ENCODE assay signal across 51 mouse cellular contexts in the genomic region with DNA sequence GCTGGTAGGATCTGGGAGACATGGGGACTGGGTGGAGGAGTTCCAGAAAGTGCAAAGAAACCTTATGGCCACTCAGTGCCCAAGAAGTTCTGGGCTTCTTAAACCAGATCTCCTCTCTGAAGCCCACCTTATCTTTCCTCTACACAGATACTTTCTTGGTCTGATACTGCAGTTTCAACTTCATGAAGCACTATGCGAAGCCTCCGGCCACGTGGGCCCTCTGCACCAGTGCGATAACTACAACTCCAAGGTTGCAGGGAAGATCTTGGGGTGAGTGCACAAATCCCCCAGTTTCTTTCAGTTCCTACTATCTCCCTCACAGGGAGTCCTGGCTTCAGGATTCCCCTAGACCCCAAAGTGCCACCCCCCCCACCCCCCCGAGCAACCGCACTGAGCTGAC. TPM values are rescaled to one million over a fixed set of nuclear protein-coding genes. Genes with fewer than 3 reads are reported as not detected.
"Had no signal": no experiment of that assay in that cellular context is flagged by ENCODE, and none has a peak within 500 bp of the region (broad histone marks: within the 10 kb centered on the region; RNA-seq: fewer than 3 reads in every experiment).

No protein-coding gene starts in this region.

- H3K9me3 ChIP-seq: heart, embryonic 10.5 days; heart, embryonic 12.5 days; heart, embryonic 13.5 days; heart, embryonic 15.5 days; hindbrain, embryonic 10.5 days; hindbrain, embryonic 12.5 days; hindbrain, embryonic 13.5 days; hindbrain, embryonic 15.5 days; intestine, embryonic 15.5 days; kidney, embryonic 15.5 days had no signal

- H3K9ac ChIP-seq: heart, embryonic 12.5 days; heart, embryonic 13.5 days; heart, embryonic 15.5 days; hindbrain, embryonic 12.5 days; hindbrain, embryonic 13.5 days; hindbrain, embryonic 14.5 days; hindbrain, embryonic 15.5 days; intestine, embryonic 15.5 days; kidney, embryonic 15.5 days had no signal

- H3K4me3 ChIP-seq: heart, embryonic 10.5 days; heart, embryonic 12.5 days; heart, embryonic 13.5 days; heart, embryonic 15.5 days; hindbrain, embryonic 10.5 days; hindbrain, embryonic 12.5 days; hindbrain, embryonic 13.5 days; hindbrain, embryonic 15.5 days; intestine, embryonic 15.5 days; kidney, embryonic 15.5 days; layer of hippocampus, adult 2 months; left cerebral cortex, adult 2 months had no signal

- H3K27ac ChIP-seq: heart, embryonic 10.5 days; heart, embryonic 13.5 days; heart, embryonic 15.5 days; hindbrain, embryonic 10.5 days; hindbrain, embryonic 12.5 days; hindbrain, embryonic 13.5 days; hindbrain, embryonic 14.5 days; hindbrain, embryonic 15.5 days; hindbrain, postnatal 0 days; intestine, embryonic 15.5 days; kidney, embryonic 15.5 days; kidney, postnatal 0 days; layer of hippocampus, adult 2 months; left cerebral cortex, adult 2 months had no signal

- DNase-seq: heart, postnatal 10 days; heart, postnatal 14 days; heart, postnatal 36 days; heart, postnatal 4 days; kidney, adult 11 months; kidney, adult 18-20 months; kidney, adult 2 months; kidney, adult 8-10 months; kidney, adult 9 months; kidney, postnatal 10 days; kidney, postnatal 14 days; kidney, postnatal 25 days; kidney, postnatal 36 days; kidney, postnatal 4 days; layer of hippocampus, adult 9-11 months; layer of hippocampus, postnatal 36 days had no signal

- H3K27me3 ChIP-seq: heart, embryonic 12.5 days; heart, embryonic 15.5 days; hindbrain, embryonic 12.5 days; hindbrain, embryonic 15.5 days; intestine, embryonic 15.5 days; kidney, embryonic 15.5 days had no signal

- H3K36me3 ChIP-seq: heart, embryonic 10.5 days; heart, embryonic 12.5 days; heart, embryonic 13.5 days; heart, embryonic 15.5 days; hindbrain, embryonic 10.5 days; hindbrain, embryonic 12.5 days; hindbrain, embryonic 13.5 days; hindbrain, embryonic 15.5 days; intestine, embryonic 15.5 days; kidney, embryonic 15.5 days had no signal

- H3K4me1 ChIP-seq: heart, embryonic 10.5 days; heart, embryonic 12.5 days; heart, embryonic 13.5 days; heart, embryonic 15.5 days; hindbrain, embryonic 10.5 days; hindbrain, embryonic 12.5 days; hindbrain, embryonic 13.5 days; hindbrain, embryonic 15.5 days; kidney, embryonic 15.5 days had no signal

RNA-seq across cellular contexts. Expression of a gene that starts 5.6 kb away (rescaled TPM):
- total RNA-seq: heart, postnatal 10 days; heart, postnatal 14 days; heart, postnatal 25 days; heart, postnatal 36 days; heart, postnatal 4 days; hematopoietic stem cell, adult 5-6 weeks; hindbrain, postnatal 0 days; layer of hippocampus, adult 18-20 months; layer of hippocampus, adult 2 months; layer of hippocampus, adult 8-10 months; layer of hippocampus, postnatal 10 days; layer of hippocampus, postnatal 14 days; layer of hippocampus, postnatal 25 days; layer of hippocampus, postnatal 36 days; left cerebral cortex, adult 18-20 months; left cerebral cortex, adult 2 months had no signal
- polyA plus RNA-seq: heart, embryonic 10.5 days; heart, embryonic 11.5 days; heart, embryonic 12.5 days; heart, embryonic 13.5 days; heart, embryonic 14.5 days; heart, embryonic 15.5 days; heart, embryonic 16.5 days; heart, postnatal 0 days; hindbrain, embryonic 10.5 days; hindbrain, embryonic 11.5 days; hindbrain, embryonic 12.5 days; hindbrain, embryonic 14.5 days; hindbrain, embryonic 15.5 days; hindbrain, embryonic 16.5 days; hindbrain, postnatal 0 days; inflammation-experienced regulatory T-cells, adult 6 months; intestine, embryonic 14.5 days; intestine, embryonic 15.5 days; intestine, postnatal 0 days; kidney, embryonic 14.5 days; kidney, embryonic 15.5 days; kidney, embryonic 16.5 days; kidney, postnatal 0 days; large intestine, adult 2 months had no signal

RNA-seq across cellular contexts. Expression of a gene that starts 7.9 kb away (rescaled TPM):
- polyA plus RNA-seq: heart, embryonic 12.5 days had no signal

RNA-seq across cellular contexts. Expression of a gene that starts 32.3 kb away (rescaled TPM):
- polyA plus RNA-seq: inflammation-experienced regulatory T-cells, adult 6 months had no signal
